Mouse (Mus musculus): Measurements from ENCODE around the gene Tnfrsf8.
A peak's percentile ranks its signal among the peaks of the same experiment; 100 is the strongest.
"Not testable (repeated sequence)": the region's sequence is repeated elsewhere in the genome, so short reads cannot be mapped to it uniquely, and the experiment has no call there.

Tnfrsf8 gene

DNA sequence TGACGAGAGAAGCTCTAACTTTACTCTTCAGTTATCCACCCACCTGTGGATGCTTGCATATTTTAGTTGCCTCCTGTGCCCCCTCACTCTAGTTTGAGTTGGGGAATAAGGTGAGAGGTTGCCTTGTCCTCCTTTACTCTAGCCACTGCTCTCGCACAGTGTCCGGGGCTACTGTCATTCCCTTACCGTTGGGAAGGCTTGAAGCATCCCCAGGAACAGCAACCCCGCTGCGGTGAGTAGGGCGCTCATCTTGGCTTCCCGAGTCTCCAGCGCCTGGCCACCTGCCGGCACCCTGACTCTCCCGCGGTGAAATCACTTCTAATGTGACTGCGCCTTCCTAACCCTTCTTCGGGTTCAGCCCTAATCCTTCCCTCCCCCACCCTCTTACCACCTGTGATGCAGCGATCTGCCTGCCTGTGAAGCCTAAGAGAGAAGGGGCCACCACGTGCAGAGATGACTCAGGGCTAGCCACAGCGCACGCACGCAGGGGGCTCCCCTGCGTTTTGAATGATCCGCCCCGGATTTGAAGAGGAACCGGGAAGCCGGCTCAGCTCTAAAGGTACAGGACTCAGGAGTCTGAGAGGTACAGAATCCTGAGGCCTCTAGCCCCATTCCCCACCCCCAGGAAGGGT is at the start of gene Tnfrsf8:
Gene Tnfrsf8, minus strand, starts transcription at position 329 of the 632 bp plus-strand sequence.
- no peak for DNase-seq

- not testable (repeated sequence) for DNase-seq
Measured at GRCm38 (mm10) chr4:145361635-145362034, 46.7 kb upstream of the Tnfrsf8 start.

DNA sequence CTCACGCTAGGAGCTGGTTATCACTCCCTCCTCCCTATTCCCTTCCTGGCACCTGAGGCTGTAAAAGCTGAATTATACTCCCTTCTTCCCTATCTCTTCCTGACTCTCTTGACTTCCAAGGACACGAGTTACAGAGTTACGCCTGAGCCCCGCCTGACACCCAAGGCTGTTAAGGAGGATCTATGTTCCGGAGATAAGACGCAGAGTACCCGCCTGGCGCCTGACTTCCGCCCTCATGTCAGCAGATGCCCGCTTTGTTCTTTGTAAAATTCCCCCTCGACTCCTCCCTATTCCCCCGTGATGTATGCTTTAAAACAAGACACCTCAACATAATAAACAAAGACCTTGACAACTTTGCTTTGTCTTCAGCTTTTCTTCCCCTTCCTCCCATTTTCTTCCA is 46.1 kb upstream of the Tnfrsf8 start:
- DNase-seq = peak; percentile 7

DNA sequence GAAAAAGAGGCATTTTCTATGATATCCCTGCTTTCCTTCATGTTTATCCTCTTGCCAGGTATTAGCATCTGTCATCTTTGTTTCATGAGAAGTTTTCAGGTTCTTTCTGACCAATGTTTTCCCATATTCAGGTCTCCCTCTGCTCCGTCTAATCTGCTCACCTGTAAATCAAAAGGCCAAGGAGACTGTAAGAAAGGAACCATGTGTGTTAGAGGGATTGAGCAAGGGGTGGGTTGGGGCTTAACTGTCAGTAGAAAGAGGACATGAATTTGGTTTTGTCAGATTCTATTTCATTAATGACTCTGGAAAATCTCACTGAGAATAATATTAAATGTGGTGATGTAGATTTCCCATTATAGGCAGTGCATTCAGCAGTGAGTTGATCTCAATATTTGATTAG is 45.6 kb upstream of the Tnfrsf8 start:
- DNase-seq = no peak

DNA sequence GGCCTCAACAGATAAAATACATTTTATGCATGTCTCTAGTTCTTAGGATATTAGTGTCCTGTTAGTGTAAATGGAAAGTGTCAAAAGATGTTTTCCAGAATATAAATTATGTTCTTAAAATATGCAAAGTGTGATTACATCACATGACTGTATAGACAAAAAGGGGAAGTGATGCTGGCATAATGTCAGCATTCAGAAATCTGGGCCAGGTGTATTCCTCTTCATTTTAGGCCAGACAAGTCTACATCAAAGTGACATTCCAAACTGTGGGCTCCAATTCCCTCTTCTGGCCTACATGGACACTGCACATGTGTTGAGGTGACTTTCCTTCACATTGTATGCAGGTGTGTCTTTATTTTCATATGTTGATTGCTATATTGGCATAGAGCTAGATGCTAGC is 41.3 kb upstream of the Tnfrsf8 start:
- no peak for DNase-seq

GRCm38 (mm10) chr4:145353855-145354254 is 38.9 kb upstream of the Tnfrsf8 start:
- no peak for DNase-seq

DNA sequence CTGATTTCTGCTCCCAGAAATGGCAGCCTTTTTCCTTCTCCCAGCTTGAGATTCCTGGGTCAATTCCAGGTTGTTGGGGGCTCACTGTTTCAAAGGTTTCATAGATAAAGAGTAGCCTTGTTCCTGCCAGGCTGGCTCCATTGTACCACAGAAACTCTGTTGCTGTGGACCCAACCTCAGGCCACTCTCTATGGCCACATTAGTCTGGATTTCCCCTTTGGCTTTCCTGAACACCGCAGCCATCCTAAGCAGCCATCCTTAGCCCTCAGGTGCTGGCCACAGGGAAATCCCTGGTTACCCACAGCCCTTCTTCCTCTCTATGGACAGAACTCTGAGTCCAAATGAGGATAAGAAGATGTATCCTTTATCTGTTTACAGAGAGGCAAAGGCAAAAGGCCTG is 30.0 kb upstream of the Tnfrsf8 start:
- no peak for DNase-seq

GRCm38 (mm10) chr4:145341879-145342809 is 27.2 kb upstream of the Tnfrsf8 start:
- no peak for DNase-seq

DNA sequence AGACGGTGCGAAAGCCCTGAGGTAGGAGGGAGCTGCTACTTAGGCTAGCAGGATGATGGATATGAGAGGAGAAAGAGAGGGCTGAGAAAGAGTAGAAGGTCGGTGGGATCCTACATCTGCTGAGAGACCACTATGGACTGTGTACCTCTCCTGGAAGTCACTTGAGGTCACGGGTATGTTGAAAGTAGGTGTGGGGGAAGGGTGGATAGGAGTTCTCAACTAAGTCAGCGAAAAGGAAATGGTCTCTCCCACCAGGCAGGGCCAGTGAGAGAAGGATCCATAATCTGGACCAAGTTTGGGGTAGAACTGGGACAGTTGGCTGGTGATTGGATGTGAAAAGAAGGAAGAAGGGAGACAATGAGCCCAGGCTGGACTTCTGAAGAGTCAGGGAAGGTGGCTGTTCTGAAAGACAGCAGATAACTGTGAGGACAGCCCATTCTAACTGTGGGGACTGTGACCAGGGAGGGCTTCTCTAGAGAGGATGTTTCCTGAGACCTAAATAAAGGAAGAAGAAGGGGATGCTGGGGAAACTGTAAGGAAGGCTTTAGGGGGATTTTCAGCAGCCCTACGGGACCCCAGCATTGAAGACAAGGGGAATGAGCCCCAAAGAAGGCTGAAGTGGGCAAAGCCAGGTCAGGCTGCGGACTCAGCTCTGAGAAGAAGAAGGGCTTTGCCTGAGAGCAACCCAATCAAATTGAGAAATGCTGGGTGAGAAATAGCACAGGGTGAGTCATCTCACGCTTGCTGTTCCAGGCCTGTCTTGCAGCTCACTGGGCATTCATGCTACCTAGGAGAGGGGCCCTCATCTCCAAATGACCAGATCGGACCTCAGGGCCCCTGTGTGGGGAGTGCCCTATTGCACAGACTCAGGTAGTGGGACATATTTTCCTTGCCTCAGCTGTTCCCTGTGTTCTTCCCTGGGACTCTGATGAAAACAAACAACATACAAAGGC is 23.2 kb upstream of the Tnfrsf8 start:
- DNase-seq = no peak

DNA sequence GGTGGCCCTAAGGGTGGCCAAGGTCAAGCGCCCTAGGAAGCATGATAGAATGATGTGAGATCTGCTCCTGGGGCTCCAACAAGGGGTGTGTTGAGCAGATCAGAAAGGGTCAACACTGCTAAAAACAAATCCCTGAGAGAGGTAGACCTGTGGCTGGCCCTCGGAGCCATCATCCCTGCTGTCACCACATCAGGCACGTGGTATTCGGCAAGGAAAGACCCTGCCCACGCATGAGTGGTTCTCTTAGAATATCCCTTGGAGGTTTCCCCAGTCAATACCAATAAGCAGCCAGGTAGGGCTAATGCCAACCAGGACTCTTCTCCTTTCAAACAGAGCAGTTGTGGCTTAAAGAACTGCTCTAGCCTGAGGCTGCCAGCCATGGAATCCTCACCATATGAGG is 21.6 kb upstream of the Tnfrsf8 start:
- no peak for DNase-seq

DNA sequence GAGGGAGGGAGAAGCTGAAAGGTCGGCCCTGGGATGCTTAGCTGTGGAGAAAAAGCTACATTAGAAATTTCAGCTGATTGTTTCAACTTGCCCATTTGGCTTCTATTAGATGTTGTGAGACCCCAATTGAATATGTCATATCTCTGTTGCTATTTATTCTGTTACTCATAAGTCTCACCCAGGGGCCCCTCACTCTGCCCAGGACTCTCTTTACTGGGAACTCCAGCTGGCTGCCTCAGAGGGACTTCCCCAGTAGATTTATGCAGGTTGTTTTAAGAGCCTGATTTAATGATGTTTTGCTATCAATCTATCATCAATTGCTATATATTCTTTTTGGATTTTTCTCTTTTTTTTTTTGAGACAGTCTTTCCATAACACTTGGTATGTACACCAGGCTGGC is 21.1 kb upstream of the Tnfrsf8 start:
- DNase-seq = no peak

DNA sequence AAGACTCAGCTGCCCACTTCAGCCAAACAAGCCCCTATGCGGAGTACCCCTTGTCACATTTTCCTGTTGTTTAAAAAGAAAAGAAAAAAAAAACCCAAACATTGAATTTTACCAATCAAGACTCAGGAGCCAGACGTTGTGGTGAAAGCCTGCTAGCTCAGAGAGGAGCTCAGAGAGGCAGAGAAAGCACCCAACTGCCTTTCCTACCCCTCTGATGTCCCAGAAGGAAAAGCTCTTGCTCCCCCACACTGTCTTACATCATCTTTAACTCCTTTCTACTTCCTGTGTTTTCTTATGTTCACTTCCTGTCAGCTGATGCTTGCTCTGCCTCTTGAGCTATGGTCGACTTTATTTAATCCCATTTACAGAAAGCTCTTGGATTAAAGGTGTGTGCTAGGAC is 8.7 kb upstream of the Tnfrsf8 start:
- no peak for DNase-seq

- DNase-seq = no peak
Measured at GRCm38 (mm10) chr4:145322995-145323627, 8.1 kb upstream of the Tnfrsf8 start.

DNA sequence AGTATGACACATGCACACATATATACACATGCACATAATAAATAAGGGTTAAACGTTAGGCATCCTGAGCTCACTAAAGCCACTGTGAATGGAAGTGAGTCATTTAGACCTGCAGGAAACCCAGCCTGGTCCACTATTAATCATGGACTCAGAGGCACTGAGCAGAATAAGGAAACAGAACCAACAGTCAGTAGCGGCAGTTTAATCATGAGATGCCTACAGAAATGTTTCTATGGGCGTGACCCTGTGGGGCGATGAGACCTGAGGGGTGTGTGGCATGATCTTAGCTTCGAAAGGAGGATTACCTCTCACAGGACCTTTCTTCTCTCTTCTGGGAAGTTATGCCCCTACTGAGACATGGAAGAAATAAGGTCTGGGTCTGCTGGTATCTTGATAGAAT is 7.2 kb upstream of the Tnfrsf8 start:
- no peak for DNase-seq

- no peak for DNase-seq
Measured at GRCm38 (mm10) chr4:145320624-145321023, 5.7 kb upstream of the Tnfrsf8 start.

- no peak for DNase-seq
Measured at GRCm38 (mm10) chr4:145319274-145320226, 4.6 kb upstream of the Tnfrsf8 start.

DNA sequence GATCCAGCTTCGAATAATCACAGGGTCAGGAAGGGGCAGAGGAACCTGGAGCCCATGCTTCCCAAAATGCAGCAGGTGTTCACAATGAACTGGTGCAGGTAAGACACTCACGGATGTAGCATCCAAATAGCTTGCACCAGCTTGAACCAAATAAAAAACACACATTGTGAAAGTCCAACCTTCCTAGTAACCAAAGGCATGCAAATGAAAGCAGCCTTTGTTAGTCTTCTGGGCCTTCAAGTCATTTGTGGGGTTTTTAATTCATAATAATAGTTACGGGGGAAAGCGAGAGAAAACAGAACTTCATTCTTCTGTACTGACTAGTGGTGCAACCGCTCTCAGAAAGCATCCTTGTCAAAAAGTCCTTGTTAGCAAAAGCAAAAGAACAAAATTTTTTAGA is 1.7 kb upstream of the Tnfrsf8 start:
- no peak for DNase-seq

- DNase-seq = no peak
Measured at GRCm38 (mm10) chr4:145313966-145314365, 998 bp downstream of the Tnfrsf8 start.

DNA sequence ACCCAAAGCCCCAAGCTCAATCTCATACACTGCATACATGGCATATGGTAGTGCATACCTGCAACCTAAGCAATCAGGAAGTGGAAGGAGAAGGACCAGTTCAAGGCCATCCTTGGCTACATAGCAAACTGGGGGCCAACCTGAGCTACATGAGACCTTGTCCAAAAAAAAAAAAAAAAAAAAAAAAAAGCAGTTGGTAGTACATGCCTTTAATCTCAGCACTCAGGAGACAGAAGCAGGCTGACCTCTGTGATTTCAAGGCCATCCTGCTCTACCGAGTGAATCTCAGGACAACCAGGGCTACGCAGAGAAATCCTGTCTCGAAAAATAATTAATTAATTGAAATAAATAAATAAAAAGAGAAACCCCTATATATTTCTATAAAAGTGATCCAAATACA is 1.7 kb downstream of the Tnfrsf8 start:
- DNase-seq = no peak

- DNase-seq = no peak
Measured at GRCm38 (mm10) chr4:145312530-145312929, 2.4 kb downstream of the Tnfrsf8 start.

DNA sequence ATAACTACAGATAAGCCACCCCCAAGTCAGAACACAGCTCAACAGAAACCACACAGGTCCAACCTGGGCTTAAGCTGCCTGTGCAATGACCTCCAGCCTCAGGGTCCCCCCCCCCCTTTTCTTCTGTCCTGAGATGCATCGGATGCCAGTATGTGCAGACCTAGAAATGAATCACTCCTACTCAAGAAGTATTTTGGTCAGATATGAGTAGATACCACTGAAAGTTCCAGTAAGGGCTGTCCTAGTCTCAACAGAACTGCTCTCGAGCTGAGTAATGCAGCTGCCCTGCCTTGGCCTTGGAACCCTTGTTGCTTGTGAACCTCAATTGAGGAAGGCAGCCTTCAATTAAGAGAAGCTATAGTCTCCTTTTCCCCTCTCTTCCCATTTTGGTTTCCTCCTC is 4.1 kb downstream of the Tnfrsf8 start:
- no peak for DNase-seq

All from lung, postnatal 10 days (tissue).